Mouse (Mus musculus) heart, embryonic 16.5 days (tissue): ENCODE data around the gene Rbfox1. TPM values are rescaled to one million over a fixed set of nuclear protein-coding genes. Genes with fewer than 3 reads are reported as not detected.

Experiments
- ATAC-seq: fragments of 200-750 bp; cut with Nextera tagmentation; replicated peaks from 2 replicates; pipeline ENCODE4 v1.8.0; 2017; ENCODE audit warnings: moderate number of reproducible peaks; ENCODE audit not compliant: insufficient read depth, low FRiP score; ENCODE audit errors: extremely low read depth
- H3K27ac ChIP-seq: fragments of 300-500 bp; sonication (generic); 2 replicates; pipeline ENCODE4 v1.5.1; 2014; ENCODE audit warnings: mild to moderate bottlenecking, low read length, control low read depth, moderate library complexity
- H3K27me3 ChIP-seq: fragments of 300-500 bp; sonication (generic); 2 replicates; pipeline ENCODE4 v1.6.1; 2014; ENCODE audit warnings: low read length, mixed read lengths; ENCODE audit not compliant: control insufficient read depth, insufficient read depth
- H3K36me3 ChIP-seq: fragments of 300-500 bp; sonication (generic); 2 replicates; pipeline ENCODE4 v1.6.1; 2014; ENCODE audit not compliant: control insufficient read depth, insufficient read depth
- H3K4me1 ChIP-seq: fragments of 300-500 bp; sonication (generic); 2 replicates; pipeline ENCODE4 v1.6.1; 2014; ENCODE audit warnings: low read length, mixed read lengths; ENCODE audit not compliant: control insufficient read depth, insufficient read depth
- H3K4me2 ChIP-seq: fragments of 300-500 bp; sonication (generic); 2 replicates; pipeline ENCODE4 v1.6.1; 2014; ENCODE audit warnings: low read depth, mild to moderate bottlenecking, control low read depth, low read length
- H3K4me3 ChIP-seq: fragments of 300-500 bp; sonication (generic); 2 replicates; pipeline ENCODE4 v1.5.1; 2014; ENCODE audit warnings: mild to moderate bottlenecking, control low read depth, low read length
- H3K9ac ChIP-seq: fragments of 300-500 bp; sonication (generic); 2 replicates; pipeline ENCODE4 v1.6.1; 2014; ENCODE audit warnings: low read length, control low read depth
- H3K9me3 ChIP-seq: fragments of 300-500 bp; sonication (generic); replicated peaks from 2 replicates; pipeline ENCODE4 v1.6.1; 2016; ENCODE audit warnings: low read length; ENCODE audit not compliant: control insufficient read depth
- WGBS: fragments of 180-500 bp; shearing (Covaris S2); extraction: QIAGEN DNeasy Blood & Tissue Kit; methylation state at CpG from one replicate; pipeline ENCODE4 v1.1.7; 2014; 5-methylcytosine and 5-hydroxymethylcytosine counted together
- polyA plus RNA-seq: library from polyadenylated mRNA; unstranded; fragments of >200 nt; fragmentation: Nextera tagmentation; extraction: Ambion mirVana; gene quantifications from 2 replicates; pipeline ENCODE4 v1.2.1, GENCODE M21; 2015

Gene Rbfox1
- polyA plus RNA-seq, 1 experiment from 2014 or later = 5.9 TPM

DNA sequence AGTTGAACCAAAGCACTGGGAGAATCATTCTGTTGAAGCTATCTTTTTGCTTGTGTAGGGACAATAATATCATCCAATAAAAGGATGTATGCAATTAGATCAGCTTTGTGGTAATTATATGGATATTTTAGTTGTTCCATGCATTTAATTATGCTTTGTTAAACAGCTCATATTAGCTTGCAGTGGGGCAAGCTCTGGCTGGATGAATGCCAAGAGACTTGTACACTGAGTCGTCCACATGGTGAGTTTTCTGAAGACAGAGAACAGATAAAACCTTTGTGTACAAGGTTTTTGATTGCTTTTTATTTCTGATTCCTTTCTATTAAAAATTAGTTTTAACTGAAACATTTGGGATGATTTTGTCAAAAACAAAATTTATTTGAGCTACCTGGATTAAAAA lies 439.7 kb downstream of the Rbfox1 start:
- 13% methylated on average over 1 of the region's 1 CpGs for WGBS
- no peak for ATAC-seq
- no peaks in the 10 kb centered on the region for H3K36me3 ChIP-seq
- no peaks in the 10 kb centered on the region for H3K4me1 ChIP-seq
- no peak overlapping the region for H3K27ac ChIP-seq
- no peak overlapping the region for H3K4me3 ChIP-seq
- H3K4me2 ChIP-seq = no peak overlapping the region
- H3K9ac ChIP-seq = no peak overlapping the region
- no peaks in the 10 kb centered on the region for H3K9me3 ChIP-seq
- H3K27me3 ChIP-seq = no peaks in the 10 kb centered on the region; the same call in 1 of the 2 replicates

DNA sequence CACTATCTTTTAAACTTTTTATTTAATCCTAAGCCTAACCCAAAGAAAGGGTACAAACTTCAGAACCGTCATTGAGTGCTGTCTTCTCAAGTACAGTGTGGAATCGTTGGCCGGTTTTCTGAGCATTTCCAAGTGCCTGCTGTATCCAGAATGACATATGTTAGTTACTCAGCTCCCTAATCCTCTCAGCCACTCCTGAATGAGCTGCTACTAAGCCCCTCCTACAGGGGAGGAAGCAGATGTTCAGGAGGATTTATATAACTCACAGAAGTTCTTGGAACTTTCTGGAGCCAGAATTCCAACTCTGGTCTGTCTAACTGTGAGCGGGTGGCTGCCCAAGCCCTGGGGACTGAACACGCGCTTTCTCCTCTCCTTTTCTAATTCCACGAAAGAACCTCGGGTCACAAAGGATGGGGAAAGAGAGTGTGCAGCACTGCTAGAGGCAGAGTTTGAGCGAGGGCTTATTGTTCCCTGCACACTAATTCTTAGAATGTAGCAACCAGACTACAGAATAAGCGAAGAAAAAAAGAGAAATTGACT lies 446.3 kb downstream of the Rbfox1 start:
- no peaks in the 10 kb centered on the region for H3K36me3 ChIP-seq
- H3K4me1 ChIP-seq = no peaks in the 10 kb centered on the region
- H3K27me3 ChIP-seq = no peaks in the 10 kb centered on the region
- no peak for ATAC-seq
- no peak overlapping the region for H3K4me3 ChIP-seq
- no peak overlapping the region for H3K9ac ChIP-seq
- no peak overlapping the region for H3K4me2 ChIP-seq
- no peaks in the 10 kb centered on the region for H3K9me3 ChIP-seq
- no peak overlapping the region for H3K27ac ChIP-seq
- WGBS = 61% methylated on average over 10 of the region's 10 CpGs

DNA sequence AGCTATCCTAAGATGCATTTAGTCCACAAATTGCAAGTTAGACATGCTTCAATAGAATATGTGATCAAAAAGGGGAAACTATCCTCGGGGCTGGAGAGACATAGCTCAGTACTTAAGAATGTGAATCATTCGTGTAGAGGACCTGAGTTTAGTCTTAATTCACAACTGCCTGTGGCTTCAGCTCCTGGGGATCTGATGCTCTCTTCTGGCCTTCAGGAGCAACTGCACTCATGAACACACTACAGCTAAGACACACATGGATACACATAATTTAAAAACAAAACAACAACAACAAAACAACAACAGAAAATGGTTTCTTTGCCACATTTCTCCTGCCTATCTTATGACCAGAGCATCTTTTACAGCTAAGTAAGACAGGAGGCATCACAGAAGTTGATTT lies 448.1 kb downstream of the Rbfox1 start:
- Histone ChIP-seq H3K27me3 (no peaks in the 10 kb centered on the region), H3K9me3 (no peaks in the 10 kb centered on the region), H3K4me1 (no peaks in the 10 kb centered on the region), H3K9ac (no peak overlapping the region), H3K4me2 (no peak overlapping the region), H3K27ac (no peak overlapping the region), H3K36me3 (no peaks in the 10 kb centered on the region), H3K4me3 (no peak overlapping the region)
- WGBS = 60% methylated on average over 2 of the region's 2 CpGs
- ATAC-seq = no peak

DNA sequence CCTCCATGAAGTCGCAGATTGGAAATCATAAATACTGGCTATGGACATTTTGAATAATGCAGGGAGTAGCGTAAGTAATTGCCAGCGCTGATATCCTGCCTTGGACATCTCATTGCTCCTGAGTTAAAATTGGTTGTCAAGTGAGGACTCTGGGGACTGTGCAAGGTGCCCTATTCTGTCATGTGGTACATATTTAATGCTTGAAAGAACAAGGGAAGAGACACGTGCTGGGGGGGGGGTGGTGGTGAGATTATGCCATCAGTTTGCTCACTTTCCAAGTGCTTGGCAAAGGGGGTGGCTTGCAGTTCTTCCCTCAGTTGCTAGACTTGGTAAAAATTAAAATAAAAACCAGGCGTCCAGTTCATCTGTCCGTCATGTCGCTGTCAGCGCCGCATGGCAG lies 462.9 kb downstream of the Rbfox1 start:
- ATAC-seq = no peak
- no peaks in the 10 kb centered on the region for H3K36me3 ChIP-seq
- H3K27me3 ChIP-seq = peaks cover 36% of the 10 kb centered on the region
- no peak overlapping the region for H3K4me2 ChIP-seq
- 37% methylated on average over 9 of the region's 9 CpGs for WGBS
- no peak overlapping the region for H3K9ac ChIP-seq
- no peaks in the 10 kb centered on the region for H3K4me1 ChIP-seq
- no peak overlapping the region for H3K4me3 ChIP-seq
- H3K27ac ChIP-seq = no peak overlapping the region
- H3K9me3 ChIP-seq = no peaks in the 10 kb centered on the region

DNA sequence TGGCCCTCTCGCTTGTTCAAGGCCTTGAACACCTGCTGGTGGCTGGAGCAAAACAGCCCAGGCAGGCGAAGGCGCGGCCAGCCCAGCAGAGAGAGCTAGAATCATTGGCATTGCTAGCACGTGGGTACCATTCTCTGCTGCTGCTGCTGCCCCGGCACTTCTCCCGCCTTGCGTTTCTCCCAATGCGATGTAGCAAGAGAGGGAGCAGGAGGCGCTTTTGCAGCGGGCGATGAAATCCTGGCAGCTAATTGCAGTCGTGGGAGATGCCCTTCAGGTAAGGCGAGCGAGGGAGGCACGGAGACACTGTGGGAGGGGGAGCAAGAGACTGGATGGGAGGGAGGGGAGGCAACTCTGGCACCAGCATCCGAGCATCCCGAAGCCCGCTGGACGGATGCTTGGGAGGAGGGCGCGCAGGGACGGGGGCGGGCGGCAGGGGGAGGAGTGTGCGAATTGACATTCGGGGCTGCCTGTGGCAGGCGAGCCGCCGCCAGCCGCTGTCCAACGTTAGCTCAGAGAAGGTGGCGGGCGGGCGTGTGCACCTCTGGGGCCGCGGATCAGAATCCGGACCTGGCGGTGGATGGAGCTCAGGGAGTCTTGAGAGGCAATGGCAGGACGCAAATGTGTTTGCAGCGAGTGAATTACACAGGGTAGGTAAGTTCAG lies 463.6 kb downstream of the Rbfox1 start:
- Histone ChIP-seq H3K36me3 (no peaks in the 10 kb centered on the region), H3K9ac (no peak overlapping the region), H3K4me3 (peak overlapping the region; percentile 35), H3K27ac (no peak overlapping the region), H3K27me3 (peaks cover 36% of the 10 kb centered on the region), H3K4me1 (no peaks in the 10 kb centered on the region), H3K4me2 (peak overlapping the region; percentile 57), H3K9me3 (no peaks in the 10 kb centered on the region)
- 1% methylated on average over 41 of the region's 41 CpGs for WGBS
- ATAC-seq = peak; percentile 28

DNA sequence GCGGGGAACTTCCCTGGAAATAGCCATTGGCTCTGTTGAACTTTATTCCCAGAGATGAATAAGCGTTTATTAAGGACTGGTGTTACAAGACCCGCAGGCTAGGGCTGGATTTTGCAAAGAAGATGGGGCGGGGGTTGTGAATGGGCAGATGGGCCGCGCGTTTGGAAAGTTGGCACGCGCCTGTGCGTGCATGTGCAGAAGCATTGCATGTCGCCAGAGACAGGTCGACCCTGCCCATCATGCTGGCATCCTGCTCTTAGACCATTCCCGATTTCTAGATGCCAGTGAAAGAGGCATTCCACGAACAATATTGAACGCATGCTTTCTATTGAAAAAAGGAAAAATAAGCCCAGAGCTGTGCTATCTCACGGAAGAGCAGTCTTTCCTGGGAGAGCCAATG lies 464.2 kb downstream of the Rbfox1 start:
- Histone ChIP-seq H3K36me3 (no peaks in the 10 kb centered on the region), H3K27ac (no peak overlapping the region), H3K9ac (no peak overlapping the region), H3K4me1 (no peaks in the 10 kb centered on the region), H3K9me3 (no peaks in the 10 kb centered on the region), H3K4me2 (peak overlapping the region; percentile 57), H3K27me3 (peaks cover 36% of the 10 kb centered on the region), H3K4me3 (peak overlapping the region; percentile 35)
- no peak for ATAC-seq
- WGBS = 34% methylated on average over 16 of the region's 16 CpGs

DNA sequence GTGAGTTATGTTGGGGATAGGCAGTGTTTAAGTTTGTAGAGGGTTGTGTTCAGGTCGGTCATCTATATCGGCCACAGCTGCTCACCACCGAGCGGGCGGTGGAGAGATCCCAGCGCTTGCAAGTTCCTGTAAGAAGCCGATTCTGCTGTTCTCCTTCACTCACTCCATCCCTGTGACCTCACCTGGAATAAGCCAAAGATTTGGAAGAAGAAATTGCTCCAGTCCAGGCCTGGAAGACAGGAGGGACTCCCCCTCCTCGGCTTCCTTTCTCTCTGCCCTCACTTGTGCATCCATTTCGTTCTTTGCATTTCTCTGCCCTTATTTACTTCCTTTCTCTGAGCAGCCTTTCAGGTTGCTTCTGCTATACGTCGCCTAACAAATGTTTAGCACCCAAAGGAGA lies 465.1 kb downstream of the Rbfox1 start:
- H3K9me3 ChIP-seq = no peaks in the 10 kb centered on the region
- H3K4me3 ChIP-seq = no peak overlapping the region
- no peaks in the 10 kb centered on the region for H3K4me1 ChIP-seq
- H3K27me3 ChIP-seq = peaks cover 36% of the 10 kb centered on the region
- no peak overlapping the region for H3K27ac ChIP-seq
- no peak for ATAC-seq
- no peaks in the 10 kb centered on the region for H3K36me3 ChIP-seq
- H3K4me2 ChIP-seq = no peak overlapping the region
- 79% methylated on average over 11 of the region's 11 CpGs for WGBS
- no peak overlapping the region for H3K9ac ChIP-seq

DNA sequence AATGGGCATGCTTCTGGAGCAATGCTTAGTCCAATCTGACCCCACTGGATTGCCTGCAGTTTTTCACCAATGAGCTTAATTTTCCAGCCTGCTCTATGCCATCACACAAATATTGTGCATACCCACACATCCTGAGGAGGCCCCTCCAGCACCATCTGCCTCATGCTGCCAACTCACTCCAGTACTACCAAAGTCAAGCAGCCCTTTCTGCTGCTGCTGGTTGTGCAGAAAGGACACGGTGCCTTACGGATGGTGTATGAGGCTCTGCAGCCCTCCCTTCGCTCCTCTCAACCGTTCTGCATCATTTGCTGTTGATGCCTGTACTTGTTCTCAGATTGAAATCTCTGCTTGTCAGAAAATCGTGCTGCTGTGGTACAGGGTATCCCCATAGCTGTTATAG lies 468.0 kb downstream of the Rbfox1 start:
- Histone ChIP-seq H3K4me1 (no peaks in the 10 kb centered on the region), H3K9me3 (no peaks in the 10 kb centered on the region), H3K27me3 (peaks cover 25% of the 10 kb centered on the region), H3K36me3 (no peaks in the 10 kb centered on the region), H3K4me3 (no peak overlapping the region), H3K27ac (no peak overlapping the region), H3K4me2 (no peak overlapping the region), H3K9ac (no peak overlapping the region)
- 75% methylated on average over 5 of the region's 5 CpGs for WGBS
- no peak for ATAC-seq

DNA sequence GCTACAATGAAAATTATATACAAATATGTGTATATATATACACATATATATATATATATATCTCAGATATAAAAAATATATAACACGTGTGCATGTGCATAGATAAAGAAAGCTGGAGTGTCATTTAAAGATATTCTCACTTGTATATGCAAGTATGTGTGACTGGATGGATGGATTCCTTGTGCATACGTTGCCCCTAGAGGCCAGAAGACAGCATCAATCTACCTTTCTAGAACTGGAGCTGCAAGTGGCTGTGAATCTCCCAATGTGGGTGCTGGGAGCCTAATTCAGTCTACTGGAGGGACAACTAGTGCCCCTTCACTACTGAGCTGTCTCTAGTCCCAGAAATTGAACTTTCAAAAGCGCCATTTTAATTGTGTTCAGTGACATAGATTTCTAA lies 471.8 kb downstream of the Rbfox1 start:
- H3K4me3 ChIP-seq = no peak overlapping the region
- no peak overlapping the region for H3K9ac ChIP-seq
- 60% methylated on average over 3 of the region's 3 CpGs for WGBS
- no peaks in the 10 kb centered on the region for H3K9me3 ChIP-seq
- H3K27me3 ChIP-seq = no peaks in the 10 kb centered on the region
- no peak for ATAC-seq
- no peak overlapping the region for H3K4me2 ChIP-seq
- H3K27ac ChIP-seq = no peak overlapping the region
- H3K36me3 ChIP-seq = no peaks in the 10 kb centered on the region
- H3K4me1 ChIP-seq = no peaks in the 10 kb centered on the region
